Mouse (Mus musculus): ENCODE results near the gene Fgfr2. TPM values are rescaled to one million over a fixed set of nuclear protein-coding genes. Genes with fewer than 3 reads are reported as not detected.

The Fgfr2 gene
- polyA plus RNA-seq, 1 experiment from 2014 or later: 133 TPM

GRCm38 (mm10) chr7:132786522-132786921 lies 336.6 kb downstream of the Fgfr2 start:
- no peak for ATAC-seq (ENCODE audit: low FRiP score, low TSS enrichment)
- H3K9ac ChIP-seq (ENCODE audit: low read depth, low read length): no peak overlapping the region
- no peaks in the 10 kb centered on the region for H3K9me3 ChIP-seq (ENCODE audit: control insufficient read depth, low read length)
- no peak overlapping the region for H3K4me3 ChIP-seq (ENCODE audit: low read length)
- no peaks in the 10 kb centered on the region for H3K27me3 ChIP-seq (ENCODE audit: control insufficient read depth, insufficient read depth, low read length)
- 41% methylated on average over 4 of the region's 4 CpGs for WGBS
- peak overlapping the region; percentile 56; the same call in 1 of the 2 replicates for H3K27ac ChIP-seq (ENCODE audit: low read depth, low read length)
- H3K4me2 ChIP-seq (replicated peaks; ENCODE audit: low read depth, low read length): no peak overlapping the region
- peaks cover 24% of the 10 kb centered on the region for H3K4me1 ChIP-seq (ENCODE audit: control insufficient read depth, insufficient read depth, low read length)
- H3K36me3 ChIP-seq (ENCODE audit: control insufficient read depth, insufficient read depth, low read length): no peaks in the 10 kb centered on the region

- Histone ChIP-seq H3K4me2 (replicated peaks; ENCODE audit: low read depth, low read length) (no peak overlapping the region), H3K4me3 (ENCODE audit: low read length) (no peak overlapping the region), H3K9ac (ENCODE audit: low read depth, low read length) (no peak overlapping the region), H3K27ac (ENCODE audit: low read depth, low read length) (peak overlapping the region; percentile 56), H3K36me3 (ENCODE audit: control insufficient read depth, insufficient read depth, low read length) (no peaks in the 10 kb centered on the region), H3K27me3 (ENCODE audit: control insufficient read depth, insufficient read depth, low read length) (no peaks in the 10 kb centered on the region), H3K9me3 (ENCODE audit: control insufficient read depth, low read length) (no peaks in the 10 kb centered on the region), H3K4me1 (ENCODE audit: control insufficient read depth, insufficient read depth, low read length) (peaks cover 29% of the 10 kb centered on the region)
- WGBS: 44% methylated on average over 7 of the region's 7 CpGs
- ATAC-seq (ENCODE audit: low FRiP score, low TSS enrichment): no peak
Observed at GRCm38 (mm10) chr7:132786011-132786410, 337.1 kb downstream of the Fgfr2 start.

GRCm38 (mm10) chr7:132784101-132784500 lies 339.0 kb downstream of the Fgfr2 start:
- ATAC-seq (ENCODE audit: low FRiP score, low TSS enrichment): no peak
- no peak overlapping the region for H3K4me3 ChIP-seq (ENCODE audit: low read length)

GRCm38 (mm10) chr7:132781850-132782249 lies 341.3 kb downstream of the Fgfr2 start:
- ATAC-seq (ENCODE audit: low FRiP score, low TSS enrichment): no peak
- 73% methylated on average over 6 of the region's 6 CpGs for WGBS

More at GRCm38 (mm10) chr7:132784101-132784500, 339.0 kb downstream of the Fgfr2 start:
- no peaks in the 10 kb centered on the region for H3K27me3 ChIP-seq (ENCODE audit: control insufficient read depth, insufficient read depth, low read length)
- WGBS: 74% methylated on average over 5 of the region's 5 CpGs
- no peak overlapping the region for H3K4me2 ChIP-seq (replicated peaks; ENCODE audit: low read depth, low read length)
- peaks cover 37% of the 10 kb centered on the region for H3K4me1 ChIP-seq (ENCODE audit: control insufficient read depth, insufficient read depth, low read length)
- no peak overlapping the region for H3K9ac ChIP-seq (ENCODE audit: low read depth, low read length)
- no peak overlapping the region; the same call in 1 of the 2 replicates for H3K27ac ChIP-seq (ENCODE audit: low read depth, low read length)
- H3K9me3 ChIP-seq (ENCODE audit: control insufficient read depth, low read length): no peaks in the 10 kb centered on the region
- 0 out of 2 replicates have a peak, but pooled peaks cover under 1% of the 10 kb centered on the region for H3K36me3 ChIP-seq (ENCODE audit: control insufficient read depth, insufficient read depth, low read length)

DNA sequence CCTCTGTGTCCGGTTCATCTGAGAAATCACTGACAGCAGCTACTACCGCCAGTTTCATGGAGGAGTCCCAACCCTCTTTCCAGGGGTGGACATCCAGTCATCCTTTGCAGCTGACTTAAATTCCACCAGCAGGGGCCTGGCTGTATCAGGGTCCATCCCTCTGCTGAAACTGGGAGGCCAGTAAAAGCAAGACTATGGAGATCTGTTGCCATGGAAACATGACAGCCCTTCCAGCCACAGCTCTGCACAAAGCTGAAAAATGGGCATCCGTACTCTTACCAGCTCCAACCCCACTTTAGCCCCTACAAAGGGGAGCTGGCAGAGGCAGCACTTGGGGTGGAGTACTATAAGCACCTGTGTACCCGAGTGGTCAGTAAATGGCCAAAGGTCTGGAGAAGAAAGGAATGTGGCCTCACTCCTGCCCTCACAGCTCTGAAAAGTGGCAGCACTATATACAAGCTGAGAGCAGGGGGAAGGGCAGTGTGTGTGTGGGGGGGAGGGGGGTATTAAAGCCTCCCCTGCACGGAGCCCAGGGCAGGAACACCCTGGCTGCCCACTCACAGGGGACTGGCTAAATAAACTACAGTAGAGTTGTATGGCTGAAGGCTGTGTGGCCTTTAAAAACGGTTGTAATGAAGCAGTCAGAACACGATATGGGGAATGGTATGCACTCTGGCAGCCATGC lies 341.9 kb downstream of the Fgfr2 start:
- Histone ChIP-seq H3K4me3 (ENCODE audit: low read length) (no peak overlapping the region), H3K27me3 (ENCODE audit: control insufficient read depth, insufficient read depth, low read length) (no peaks in the 10 kb centered on the region), H3K36me3 (ENCODE audit: control insufficient read depth, insufficient read depth, low read length) (peaks cover 19% of the 10 kb centered on the region; the same call in 1 of the 2 replicates), H3K4me2 (replicated peaks; ENCODE audit: low read depth, low read length) (no peak overlapping the region), H3K27ac (ENCODE audit: low read depth, low read length) (peak overlapping the region; percentile 2; the same call in 1 of the 2 replicates), H3K9me3 (ENCODE audit: control insufficient read depth, low read length) (no peaks in the 10 kb centered on the region), H3K9ac (ENCODE audit: low read depth, low read length) (no peak overlapping the region), H3K4me1 (ENCODE audit: control insufficient read depth, insufficient read depth, low read length) (peaks cover 32% of the 10 kb centered on the region)
- ATAC-seq (ENCODE audit: low FRiP score, low TSS enrichment): 0 out of 2 replicates have a peak, but pooled peaks have one; percentile 17
- 30% methylated on average over 7 of the region's 7 CpGs for WGBS

More at GRCm38 (mm10) chr7:132781850-132782249, 341.3 kb downstream of the Fgfr2 start:
- no peaks in the 10 kb centered on the region for H3K9me3 ChIP-seq (ENCODE audit: control insufficient read depth, low read length)
- no peak overlapping the region for H3K4me3 ChIP-seq (ENCODE audit: low read length)
- peaks cover 37% of the 10 kb centered on the region for H3K4me1 ChIP-seq (ENCODE audit: control insufficient read depth, insufficient read depth, low read length)
- no peak overlapping the region for H3K27ac ChIP-seq (ENCODE audit: low read depth, low read length)
- H3K4me2 ChIP-seq (replicated peaks; ENCODE audit: low read depth, low read length): no peak overlapping the region
- H3K27me3 ChIP-seq (ENCODE audit: control insufficient read depth, insufficient read depth, low read length): no peaks in the 10 kb centered on the region
- peaks cover 13% of the 10 kb centered on the region; the same call in 1 of the 2 replicates for H3K36me3 ChIP-seq (ENCODE audit: control insufficient read depth, insufficient read depth, low read length)
- H3K9ac ChIP-seq (ENCODE audit: low read depth, low read length): no peak overlapping the region

DNA sequence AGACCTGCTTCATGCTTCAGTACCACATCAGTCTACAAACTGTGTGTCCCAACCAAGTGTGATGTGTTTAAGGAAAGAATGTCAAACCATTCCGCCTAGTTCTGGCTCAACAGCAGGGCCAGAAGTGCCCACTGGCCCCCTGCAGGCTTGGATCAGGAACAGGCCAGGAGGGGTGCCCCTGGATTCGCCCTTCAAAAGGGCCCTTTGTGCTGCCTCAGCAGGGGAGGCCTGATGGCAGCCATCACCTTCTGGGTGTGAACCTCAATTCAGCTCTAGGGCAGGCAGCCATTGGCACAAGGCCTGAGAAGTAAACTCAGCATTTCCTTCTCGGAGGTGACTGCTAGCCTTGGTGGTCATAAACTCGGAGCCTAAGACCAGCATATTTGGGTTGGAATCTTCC lies 342.5 kb downstream of the Fgfr2 start:
- Histone ChIP-seq H3K36me3 (ENCODE audit: control insufficient read depth, insufficient read depth, low read length) (peaks cover 24% of the 10 kb centered on the region; the same call in 1 of the 2 replicates), H3K27me3 (ENCODE audit: control insufficient read depth, insufficient read depth, low read length) (no peaks in the 10 kb centered on the region), H3K4me2 (replicated peaks; ENCODE audit: low read depth, low read length) (no peak overlapping the region), H3K27ac (ENCODE audit: low read depth, low read length) (peak overlapping the region; percentile 2; the same call in 1 of the 2 replicates), H3K9ac (ENCODE audit: low read depth, low read length) (no peak overlapping the region), H3K4me1 (ENCODE audit: control insufficient read depth, insufficient read depth, low read length) (peaks cover 25% of the 10 kb centered on the region), H3K9me3 (ENCODE audit: control insufficient read depth, low read length) (no peaks in the 10 kb centered on the region), H3K4me3 (ENCODE audit: low read length) (no peak overlapping the region)
- 0 out of 2 replicates have a peak, but pooled peaks have one; percentile 26 for ATAC-seq (ENCODE audit: low FRiP score, low TSS enrichment)
- WGBS: 39% methylated on average over 4 of the region's 4 CpGs

GRCm38 (mm10) chr7:132778630-132779029 lies 344.5 kb downstream of the Fgfr2 start:
- H3K4me3 ChIP-seq (ENCODE audit: low read length): no peak overlapping the region
- peaks cover 28% of the 10 kb centered on the region; the same call in 1 of the 2 replicates for H3K36me3 ChIP-seq (ENCODE audit: control insufficient read depth, insufficient read depth, low read length)
- WGBS: 79% methylated on average over 13 of the region's 13 CpGs
- H3K4me1 ChIP-seq (ENCODE audit: control insufficient read depth, insufficient read depth, low read length): peaks cover 20% of the 10 kb centered on the region
- H3K9me3 ChIP-seq (ENCODE audit: control insufficient read depth, low read length): no peaks in the 10 kb centered on the region
- ATAC-seq (ENCODE audit: low FRiP score, low TSS enrichment): no peak
- no peak overlapping the region for H3K4me2 ChIP-seq (replicated peaks; ENCODE audit: low read depth, low read length)
- no peaks in the 10 kb centered on the region for H3K27me3 ChIP-seq (ENCODE audit: control insufficient read depth, insufficient read depth, low read length)
- no peak overlapping the region for H3K9ac ChIP-seq (ENCODE audit: low read depth, low read length)
- no peak overlapping the region for H3K27ac ChIP-seq (ENCODE audit: low read depth, low read length)

DNA sequence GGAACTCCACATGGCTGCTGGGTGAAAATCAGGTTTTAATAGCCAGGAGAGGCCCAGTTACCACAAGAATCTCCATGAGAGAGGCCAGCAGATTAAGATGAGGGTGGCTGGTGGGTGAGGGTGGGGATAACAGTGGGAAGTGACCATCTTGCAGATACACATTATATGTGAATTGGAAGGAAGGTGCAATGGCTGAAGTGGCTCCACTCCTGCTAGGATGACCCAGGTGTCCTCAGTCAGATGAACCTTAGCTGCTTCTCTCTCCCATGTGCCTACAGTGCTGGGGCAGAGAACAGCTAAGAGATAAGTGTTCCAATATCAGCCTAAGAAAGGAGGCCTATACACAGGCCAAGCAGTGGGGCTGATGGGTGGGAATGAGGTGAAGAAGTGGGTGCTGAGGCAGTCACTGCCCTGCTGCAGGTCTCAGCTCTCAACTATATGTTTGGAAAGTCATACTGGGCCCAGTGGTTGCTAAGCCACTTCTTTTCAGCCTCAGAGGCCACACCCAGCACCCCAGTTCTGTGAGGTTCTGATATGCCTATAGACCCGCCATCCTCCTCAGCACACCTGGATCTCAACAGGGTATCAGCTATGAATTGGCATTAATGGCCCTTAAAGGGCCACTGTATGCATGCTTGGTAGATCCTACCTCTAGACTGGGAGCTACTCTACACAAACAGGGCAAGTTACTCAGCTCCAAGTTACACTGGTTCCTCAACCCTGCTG lies 345.3 kb downstream of the Fgfr2 start:
- Histone ChIP-seq H3K4me1 (ENCODE audit: control insufficient read depth, insufficient read depth, low read length) (peaks cover 20% of the 10 kb centered on the region), H3K9me3 (ENCODE audit: control insufficient read depth, low read length) (no peaks in the 10 kb centered on the region), H3K36me3 (ENCODE audit: control insufficient read depth, insufficient read depth, low read length) (peaks cover 31% of the 10 kb centered on the region; the same call in 1 of the 2 replicates), H3K27ac (ENCODE audit: low read depth, low read length) (no peak overlapping the region), H3K27me3 (ENCODE audit: control insufficient read depth, insufficient read depth, low read length) (no peaks in the 10 kb centered on the region), H3K4me2 (replicated peaks; ENCODE audit: low read depth, low read length) (no peak overlapping the region), H3K4me3 (ENCODE audit: low read length) (no peak overlapping the region), H3K9ac (ENCODE audit: low read depth, low read length) (no peak overlapping the region)
- WGBS: 82% methylated on average over 1 of the region's 1 CpGs
- no peak for ATAC-seq (ENCODE audit: low FRiP score, low TSS enrichment)

DNA sequence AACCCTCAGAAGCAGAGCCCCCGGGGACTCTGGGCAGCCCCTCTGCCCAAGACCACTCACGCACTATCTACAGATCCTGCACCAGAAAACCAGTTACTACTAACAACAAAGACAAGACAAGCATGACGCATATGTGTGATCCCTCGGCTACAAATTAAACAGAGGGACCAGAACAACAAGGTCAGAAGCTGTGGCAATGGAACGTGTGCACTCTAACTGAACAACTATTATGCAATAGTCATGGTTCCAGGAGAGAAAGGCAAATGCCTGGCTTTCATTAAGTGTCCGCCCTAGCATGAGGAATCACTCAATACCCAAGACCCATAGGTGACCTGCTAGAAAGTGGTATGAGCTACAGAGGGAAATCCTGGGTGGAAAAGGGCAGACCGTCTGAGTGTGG lies 346.0 kb downstream of the Fgfr2 start:
- Histone ChIP-seq H3K4me3 (ENCODE audit: low read length) (no peak overlapping the region), H3K27ac (ENCODE audit: low read depth, low read length) (no peak overlapping the region), H3K4me1 (ENCODE audit: control insufficient read depth, insufficient read depth, low read length) (peaks cover 19% of the 10 kb centered on the region), H3K9me3 (ENCODE audit: control insufficient read depth, low read length) (no peaks in the 10 kb centered on the region), H3K9ac (ENCODE audit: low read depth, low read length) (no peak overlapping the region), H3K36me3 (ENCODE audit: control insufficient read depth, insufficient read depth, low read length) (peaks cover 31% of the 10 kb centered on the region; the same call in 1 of the 2 replicates), H3K4me2 (replicated peaks; ENCODE audit: low read depth, low read length) (no peak overlapping the region), H3K27me3 (ENCODE audit: control insufficient read depth, insufficient read depth, low read length) (no peaks in the 10 kb centered on the region)
- WGBS: 93% methylated on average over 7 of the region's 7 CpGs
- ATAC-seq (ENCODE audit: low FRiP score, low TSS enrichment): no peak

Data from kidney, embryonic 14.5 days (tissue).